Mouse (Mus musculus): Measurements from ENCODE around the gene Gapdhs.

DNA sequence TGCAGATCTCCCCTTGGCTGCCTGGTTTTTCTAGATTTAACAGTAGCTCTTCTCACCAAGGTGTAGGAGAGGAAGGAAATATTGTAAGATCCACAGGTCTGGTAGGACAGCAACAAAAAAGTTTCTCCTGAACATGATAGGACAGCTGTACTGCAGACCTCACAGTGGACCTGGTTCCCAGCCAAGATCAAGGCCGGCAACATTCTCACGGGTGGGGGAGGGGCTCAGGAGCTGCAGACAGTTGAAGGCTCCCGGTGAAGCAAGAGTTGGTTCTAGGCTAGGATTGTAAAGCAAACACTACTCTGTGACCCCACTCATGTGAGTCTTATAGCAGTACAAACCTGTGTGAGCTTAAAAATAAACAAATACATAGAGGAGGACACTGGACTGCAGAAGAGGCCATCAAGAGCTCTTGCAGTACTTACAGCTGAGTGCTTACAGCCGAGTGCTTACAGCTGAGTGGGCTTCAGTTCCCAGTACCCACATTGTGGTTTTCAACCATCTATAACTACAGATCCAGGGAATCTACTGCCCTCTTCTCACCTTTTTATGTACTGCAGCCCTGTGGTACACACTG is 629 bp upstream of the Gapdhs start:
- no peak for TF ChIP-seq USF1 (IDR thresholded peaks at IDR 0.05; ENCODE audit: low read depth)
- no peak for TF ChIP-seq POLR2A (IDR thresholded peaks at IDR 0.05; ENCODE audit: insufficient read length, low read depth)
- no peak for TF ChIP-seq MAX (IDR thresholded peaks at IDR 0.05; ENCODE audit: low read depth)
- TF ChIP-seq CEBPB (IDR thresholded peaks at IDR 0.05; ENCODE audit: insufficient read depth, poor library complexity, severe bottlenecking) = no peak
- no peak for TF ChIP-seq MYOD1 (IDR thresholded peaks at IDR 0.05; ENCODE audit: control insufficient read depth in 1 of 3, insufficient read length in 2 of 3, low read depth in 2 of 3)
- TF ChIP-seq POLR2AphosphoS2 (IDR thresholded peaks at IDR 0.05; ENCODE audit: insufficient read length, low read depth) = no peak
- TF ChIP-seq MYOG (IDR thresholded peaks at IDR 0.05; ENCODE audit: control insufficient read depth in 1 of 3, insufficient read depth in 1 of 3, insufficient read length in 2 of 3, low read depth in 2 of 3) = no peak
- no peak for TF ChIP-seq TCF12 (IDR thresholded peaks at IDR 0.05; ENCODE audit: insufficient read depth, poor library complexity, severe bottlenecking)
- TF ChIP-seq TCF3 (IDR thresholded peaks at IDR 0.05; ENCODE audit: insufficient read length, low read depth) = no peak
- TF ChIP-seq E2F4 (IDR thresholded peaks at IDR 0.05; ENCODE audit: insufficient read depth) = no peak
- TF ChIP-seq REST (IDR thresholded peaks at IDR 0.05; ENCODE audit: insufficient read depth, insufficient read length) = no peak
